Mouse (Mus musculus) WW6 (cell line): Measurements from ENCODE around the gene Olfr307.
"Not testable (repeated sequence)": the region's sequence is repeated elsewhere in the genome, so short reads cannot be mapped to it uniquely, and the experiment has no call there.

Experiments used
- DNase-seq: peaks from one replicate; pipeline ENCODE4 v3.0.0-alpha.2; 2013; ENCODE audit warnings: low read depth, low spot score

Gene Olfr307

GRCm38 (mm10) chr7:86337486-86337885 is at the start of gene Olfr307:
TSS of gene Olfr307 (minus strand) at chr7:86337586.
- no peak for DNase-seq

- DNase-seq: no peak
Observed at GRCm38 (mm10) chr7:86386558-86386957, 49.2 kb upstream of the Olfr307 start, which contains the start of gene Olfr304. TSS of gene Olfr304 (minus strand) at chr7:86386658.

- peak; percentile 13 for DNase-seq
Observed at GRCm38 (mm10) chr7:86385769-86386168, 48.4 kb upstream of the Olfr307 start.

GRCm38 (mm10) chr7:86366828-86367227 is 29.4 kb upstream of the Olfr307 start, which contains the start of gene Olfr305:
TSS of gene Olfr305 (minus strand) at chr7:86366928.
- no peak for DNase-seq

- DNase-seq: not testable (repeated sequence)
Observed at GRCm38 (mm10) chr7:86346296-86346695, 8.9 kb upstream of the Olfr307 start.

- no peak for DNase-seq
Observed at GRCm38 (mm10) chr7:86344253-86344652, 6.9 kb upstream of the Olfr307 start.

- no peak for DNase-seq
Observed at GRCm38 (mm10) chr7:86342881-86343565, 5.6 kb upstream of the Olfr307 start.

- DNase-seq: no peak
Observed at GRCm38 (mm10) chr7:86325530-86325929, 11.9 kb downstream of the Olfr307 start, which contains the start of gene Olfr308. TSS of gene Olfr308 (minus strand) at chr7:86325630.

GRCm38 (mm10) chr7:86321323-86321722 is 16.1 kb downstream of the Olfr307 start:
- DNase-seq: no peak

- DNase-seq: no peak
Observed at GRCm38 (mm10) chr7:86313608-86314007, 23.8 kb downstream of the Olfr307 start, which contains the start of gene Olfr309. TSS of gene Olfr309 (minus strand) at chr7:86313708.
